Mouse (Mus musculus): Measurements from ENCODE around the gene Fut1. TPM values are rescaled to one million over a fixed set of nuclear protein-coding genes. Genes with fewer than 3 reads are reported as not detected.

Fut1 gene
- polyA plus RNA-seq, 1 experiment from 2014 or later = not detected

DNA sequence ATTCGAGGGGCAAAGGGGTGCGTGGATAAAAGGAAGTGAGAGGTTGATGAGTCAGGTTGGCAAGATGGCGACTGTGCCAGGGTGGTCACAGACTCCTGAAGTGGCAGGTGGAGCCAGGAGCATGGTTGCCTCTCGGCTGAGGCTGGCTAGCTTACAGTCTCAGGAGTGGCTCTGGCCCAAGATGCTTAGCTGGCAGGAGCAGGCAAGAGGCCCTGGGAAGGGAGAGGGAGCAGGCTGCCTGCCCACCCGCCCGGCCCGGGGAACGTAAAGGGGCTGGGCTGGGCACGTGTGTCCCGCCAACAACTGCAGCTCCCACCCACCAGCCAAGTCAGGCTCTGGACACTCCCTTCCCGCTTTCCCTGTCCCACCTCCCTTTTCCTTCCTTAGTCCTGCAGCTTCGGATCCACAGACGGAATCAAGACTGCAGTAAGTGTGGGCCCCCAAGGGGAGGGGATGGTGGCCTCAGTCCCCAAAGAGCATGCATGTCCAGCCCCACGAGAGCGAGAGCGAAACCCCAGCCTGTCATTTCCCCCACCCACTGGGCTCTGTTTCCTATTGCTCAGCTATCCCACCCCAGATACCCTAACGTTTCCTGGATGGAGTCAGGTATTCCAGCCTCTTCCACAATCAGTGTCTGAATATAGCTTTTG is 24.4 kb downstream of the Fut1 start:
- Histone ChIP-seq H3K4me3 (ENCODE audit: low read depth, low read length) (no peak overlapping the region), H3K36me3 (ENCODE audit: control insufficient read depth, insufficient read depth, low read length) (peaks cover under 1% of the 10 kb centered on the region; the same call in 1 of the 2 replicates), H3K9ac (ENCODE audit: low read length) (no peak overlapping the region), H3K4me1 (ENCODE audit: control insufficient read depth, insufficient read depth, low read length) (peaks cover 19% of the 10 kb centered on the region), H3K27me3 (ENCODE audit: control insufficient read depth, insufficient read depth, low read length) (no peaks in the 10 kb centered on the region), H3K27ac (ENCODE audit: low read depth, low read length) (no peak overlapping the region), H3K4me2 (ENCODE audit: low read depth) (no peak overlapping the region), H3K9me3 (ENCODE audit: control insufficient read depth, low read length) (no peaks in the 10 kb centered on the region)
- DNase-seq (ENCODE audit: low spot score) (no peak), ATAC-seq (ENCODE audit: insufficient read depth, low FRiP score, low TSS enrichment) (no peak)
- 72% methylated on average over 12 of the region's 17 CpGs for WGBS

DNA sequence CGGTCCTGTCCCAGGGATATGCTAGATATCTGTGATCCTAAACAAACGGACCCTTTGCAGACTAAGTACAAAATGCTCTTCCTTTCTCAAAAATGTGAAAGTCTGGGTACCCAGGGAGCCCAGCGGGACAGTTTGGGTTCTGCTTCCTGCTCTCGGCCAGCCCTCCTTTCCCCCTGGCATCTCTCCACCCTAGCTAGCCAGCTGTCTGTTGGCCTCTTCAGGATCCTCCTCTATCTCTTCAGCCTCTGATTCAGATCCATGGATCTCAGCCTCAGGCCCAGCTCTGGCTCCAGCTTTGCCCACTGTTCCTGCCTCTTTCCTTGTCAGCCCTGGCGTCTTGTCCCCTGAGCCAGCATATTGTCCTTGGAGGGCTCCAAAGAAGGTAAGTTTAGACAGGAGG is 25.0 kb downstream of the Fut1 start:
- 80% methylated on average over 5 of the region's 5 CpGs for WGBS
- no peak for DNase-seq (ENCODE audit: low spot score)
- H3K4me3 ChIP-seq (ENCODE audit: low read depth, low read length) = no peak overlapping the region
- no peak overlapping the region for H3K4me2 ChIP-seq (ENCODE audit: low read depth)
- H3K27me3 ChIP-seq (ENCODE audit: control insufficient read depth, insufficient read depth, low read length) = no peaks in the 10 kb centered on the region
- no peaks in the 10 kb centered on the region for H3K9me3 ChIP-seq (ENCODE audit: control insufficient read depth, low read length)
- H3K36me3 ChIP-seq (ENCODE audit: control insufficient read depth, insufficient read depth, low read length) = no peaks in the 10 kb centered on the region
- ATAC-seq (ENCODE audit: insufficient read depth, low FRiP score, low TSS enrichment) = no peak
- no peak overlapping the region for H3K9ac ChIP-seq (ENCODE audit: low read length)
- no peak overlapping the region for H3K27ac ChIP-seq (ENCODE audit: low read depth, low read length)
- peaks cover 19% of the 10 kb centered on the region for H3K4me1 ChIP-seq (ENCODE audit: control insufficient read depth, insufficient read depth, low read length)

DNA sequence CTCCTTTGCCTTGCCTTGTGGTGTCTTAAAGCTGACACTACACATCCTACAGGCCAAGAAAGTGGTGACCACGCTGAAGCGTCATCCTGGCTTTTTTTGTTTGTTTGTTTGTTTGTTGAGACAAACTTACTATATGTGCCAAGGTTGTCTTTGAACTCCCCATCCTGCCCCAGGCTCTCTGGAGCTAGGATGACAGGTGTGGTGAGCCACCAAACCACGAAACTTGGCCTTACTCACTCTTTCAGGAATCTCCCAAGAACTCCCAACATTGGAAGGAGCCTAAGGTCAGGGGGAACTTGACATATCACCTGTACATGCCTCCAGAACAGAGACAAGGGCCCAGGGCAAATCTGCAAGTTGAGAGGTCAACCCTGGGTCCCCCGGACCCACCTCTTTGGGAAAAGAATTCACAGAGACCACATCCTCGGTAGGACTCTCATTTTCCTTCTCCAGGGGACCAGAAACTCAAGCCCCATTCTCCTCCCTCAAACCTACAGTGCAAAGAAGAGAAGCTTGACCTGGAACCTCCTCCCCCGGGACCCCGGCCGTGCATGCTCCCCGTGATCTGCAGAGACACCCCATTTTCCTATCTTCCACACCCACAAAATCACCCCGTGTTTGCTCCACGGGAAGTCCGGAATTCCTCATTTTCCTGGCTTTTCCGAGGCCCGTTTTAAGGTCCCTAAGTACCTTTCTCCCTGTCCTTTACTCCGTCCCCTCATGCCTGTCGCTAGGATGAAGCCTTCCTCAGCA is 25.6 kb downstream of the Fut1 start:
- H3K9ac ChIP-seq (ENCODE audit: low read length) = peak overlapping the region; percentile 78
- peak overlapping the region; percentile 74 for H3K4me2 ChIP-seq (ENCODE audit: low read depth)
- 35% methylated on average over 16 of the region's 16 CpGs for WGBS
- ATAC-seq (ENCODE audit: insufficient read depth, low FRiP score, low TSS enrichment) (no peak), DNase-seq (ENCODE audit: low spot score) (no peak)
- peak overlapping the region; percentile 42 for H3K4me3 ChIP-seq (ENCODE audit: low read depth, low read length)
- no peaks in the 10 kb centered on the region for H3K36me3 ChIP-seq (ENCODE audit: control insufficient read depth, insufficient read depth, low read length)
- H3K4me1 ChIP-seq (ENCODE audit: control insufficient read depth, insufficient read depth, low read length) = peaks cover 19% of the 10 kb centered on the region
- no peaks in the 10 kb centered on the region for H3K9me3 ChIP-seq (ENCODE audit: control insufficient read depth, low read length)
- peak overlapping the region; percentile 86 for H3K27ac ChIP-seq (ENCODE audit: low read depth, low read length)
- no peaks in the 10 kb centered on the region for H3K27me3 ChIP-seq (ENCODE audit: control insufficient read depth, insufficient read depth, low read length)

DNA sequence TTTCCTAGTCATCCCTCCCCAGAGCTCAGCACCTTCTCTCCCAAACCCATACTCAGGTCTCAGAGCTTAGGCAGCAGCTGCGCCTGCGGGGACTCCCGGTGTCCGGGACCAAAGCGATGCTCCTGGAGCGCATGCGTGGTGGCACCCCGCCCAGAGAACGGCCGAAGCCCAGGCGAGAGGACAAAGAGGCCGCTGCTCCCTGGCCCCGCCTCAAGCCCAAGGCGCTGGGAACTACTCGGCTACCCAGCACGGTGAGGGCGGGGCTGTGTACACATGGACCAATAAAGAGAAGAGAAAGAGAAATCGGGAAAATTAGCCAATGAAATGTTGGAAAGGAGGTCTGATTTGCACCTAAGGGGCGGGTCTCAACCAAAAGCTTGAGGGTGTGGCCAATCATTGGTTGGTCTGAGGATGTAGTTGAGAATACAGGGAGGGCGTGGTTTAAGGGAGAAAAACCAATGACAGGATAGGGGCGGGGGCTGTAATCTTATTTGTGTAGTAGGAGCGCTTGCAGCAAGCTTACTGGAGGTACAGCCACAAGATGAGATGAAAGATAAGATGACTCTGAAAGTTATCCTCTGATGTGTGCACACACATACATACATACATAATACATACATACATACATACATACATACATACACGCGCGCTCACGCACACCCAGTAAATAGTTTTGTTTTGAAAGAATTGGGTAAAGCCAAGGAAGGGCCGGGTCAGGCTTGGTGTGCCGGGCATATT is 26.5 kb downstream of the Fut1 start:
- ATAC-seq (ENCODE audit: insufficient read depth, low FRiP score, low TSS enrichment) (peak; percentile 91), DNase-seq (ENCODE audit: low spot score) (peak; percentile 98)
- H3K27ac ChIP-seq (ENCODE audit: low read depth, low read length) = peak overlapping the region; percentile 86
- H3K4me3 ChIP-seq (ENCODE audit: low read depth, low read length) = peak overlapping the region; percentile 42
- 2% methylated on average over 28 of the region's 28 CpGs for WGBS
- H3K4me1 ChIP-seq (ENCODE audit: control insufficient read depth, insufficient read depth, low read length) = peaks cover 16% of the 10 kb centered on the region
- peak overlapping the region; percentile 78 for H3K9ac ChIP-seq (ENCODE audit: low read length)
- no peaks in the 10 kb centered on the region for H3K27me3 ChIP-seq (ENCODE audit: control insufficient read depth, insufficient read depth, low read length)
- no peaks in the 10 kb centered on the region for H3K36me3 ChIP-seq (ENCODE audit: control insufficient read depth, insufficient read depth, low read length)
- H3K4me2 ChIP-seq (ENCODE audit: low read depth) = peak overlapping the region; percentile 74
- no peaks in the 10 kb centered on the region for H3K9me3 ChIP-seq (ENCODE audit: control insufficient read depth, low read length)

DNA sequence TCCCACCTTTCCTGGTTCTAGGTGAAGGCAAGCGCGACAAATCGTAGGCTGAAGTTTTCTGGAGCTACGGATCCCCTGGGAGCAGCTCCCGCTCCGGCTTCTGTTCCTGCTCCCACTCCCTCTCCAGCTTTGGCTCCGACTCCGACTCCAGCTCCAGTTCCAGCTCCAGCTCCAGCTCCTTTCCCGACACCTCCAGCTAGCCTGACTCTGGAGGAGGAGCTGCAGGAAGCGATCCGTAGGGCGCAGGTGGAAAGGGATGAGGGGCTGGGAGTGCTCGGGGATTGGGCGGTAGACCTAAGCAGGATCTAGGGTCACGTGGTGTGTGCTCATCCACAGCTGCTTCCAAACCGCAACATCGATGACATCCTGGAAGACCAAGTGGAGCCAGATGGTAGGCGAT is 27.1 kb downstream of the Fut1 start:
- H3K4me1 ChIP-seq (ENCODE audit: control insufficient read depth, insufficient read depth, low read length) = peaks cover 16% of the 10 kb centered on the region
- 5% methylated on average over 18 of the region's 18 CpGs for WGBS

DNA sequence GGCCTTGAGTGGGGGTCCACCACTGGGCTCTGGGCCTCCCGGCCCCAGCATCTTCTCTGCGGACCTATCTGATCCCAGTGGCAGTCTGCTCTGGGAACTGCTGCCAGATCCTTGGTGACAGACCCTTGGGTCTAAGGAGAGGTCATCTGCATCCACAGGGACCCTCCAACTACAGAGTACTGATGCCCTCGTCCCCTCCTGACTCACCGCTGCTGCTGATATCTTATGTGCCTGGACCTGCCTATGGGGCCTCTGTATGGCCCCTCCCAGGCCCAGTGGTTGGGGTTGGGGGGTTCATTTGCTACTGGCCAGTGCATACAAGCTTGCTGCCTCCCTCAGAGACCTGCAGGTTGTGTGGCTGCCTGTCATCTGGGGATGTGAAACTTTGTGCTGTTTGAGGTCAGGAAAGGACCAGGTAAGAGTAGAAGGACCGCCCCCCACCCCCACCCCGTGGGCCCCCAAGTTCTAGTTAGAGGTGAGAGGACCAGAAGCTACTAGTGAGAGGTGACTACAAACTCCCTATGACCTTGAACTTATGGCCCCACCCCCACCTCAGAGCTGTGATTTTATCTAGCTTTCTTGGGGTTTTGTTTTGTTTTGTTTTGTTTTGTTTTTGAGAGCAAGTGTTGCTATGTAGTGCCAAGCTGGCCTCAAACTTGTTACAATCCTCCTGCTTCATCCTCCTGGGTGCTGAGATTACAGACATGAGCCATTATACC is 27.9 kb downstream of the Fut1 start:
- 67% methylated on average over 6 of the region's 6 CpGs for WGBS
- Histone ChIP-seq H3K4me3 (ENCODE audit: low read depth, low read length) (peak overlapping the region; percentile 33; the same call in 1 of the 2 replicates), H3K27me3 (ENCODE audit: control insufficient read depth, insufficient read depth, low read length) (no peaks in the 10 kb centered on the region), H3K36me3 (ENCODE audit: control insufficient read depth, insufficient read depth, low read length) (no peaks in the 10 kb centered on the region), H3K27ac (ENCODE audit: low read depth, low read length) (peak overlapping the region; percentile 79; the same call in 1 of the 2 replicates), H3K4me2 (ENCODE audit: low read depth) (peak overlapping the region; percentile 73), H3K4me1 (ENCODE audit: control insufficient read depth, insufficient read depth, low read length) (peaks cover 16% of the 10 kb centered on the region), H3K9me3 (ENCODE audit: control insufficient read depth, low read length) (no peaks in the 10 kb centered on the region), H3K9ac (ENCODE audit: low read length) (peak overlapping the region; percentile 53; the same call in 1 of the 2 replicates)
- no peak for DNase-seq (ENCODE audit: low spot score)
- no peak for ATAC-seq (ENCODE audit: insufficient read depth, low FRiP score, low TSS enrichment)

More for the DNA sequence above, 27.1 kb downstream of the Fut1 start:
- Histone ChIP-seq H3K9ac (ENCODE audit: low read length) (peak overlapping the region; percentile 53), H3K27me3 (ENCODE audit: control insufficient read depth, insufficient read depth, low read length) (no peaks in the 10 kb centered on the region), H3K4me2 (ENCODE audit: low read depth) (peak overlapping the region; percentile 73), H3K36me3 (ENCODE audit: control insufficient read depth, insufficient read depth, low read length) (no peaks in the 10 kb centered on the region), H3K4me3 (ENCODE audit: low read depth, low read length) (peak overlapping the region; percentile 33), H3K27ac (ENCODE audit: low read depth, low read length) (peak overlapping the region; percentile 79), H3K9me3 (ENCODE audit: control insufficient read depth, low read length) (no peaks in the 10 kb centered on the region)
- peak; percentile 35; the same call in 1 of the 2 replicates for ATAC-seq (ENCODE audit: insufficient read depth, low FRiP score, low TSS enrichment)
- peak; percentile 71 for DNase-seq (ENCODE audit: low spot score)

DNA sequence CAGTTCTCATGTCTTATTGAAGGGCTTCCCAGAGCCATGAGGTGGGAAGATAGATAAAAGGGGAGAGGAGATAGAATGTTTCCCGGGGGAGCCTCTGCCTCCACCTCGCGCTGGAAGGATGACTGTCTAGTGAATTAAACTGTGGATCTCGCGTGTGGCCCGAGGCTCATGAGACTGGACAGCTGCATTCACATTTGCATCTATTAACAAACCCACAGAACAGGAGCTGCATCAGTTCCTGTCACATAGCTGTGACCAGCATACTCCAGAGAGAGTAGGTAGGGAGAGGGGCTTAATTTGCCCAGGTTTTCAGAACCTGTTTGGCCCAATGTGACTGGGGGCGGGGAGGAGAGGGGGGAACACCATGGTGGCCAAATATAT is 28.5 kb downstream of the Fut1 start:
- Histone ChIP-seq H3K36me3 (ENCODE audit: control insufficient read depth, insufficient read depth, low read length) (no peaks in the 10 kb centered on the region), H3K4me2 (ENCODE audit: low read depth) (no peak overlapping the region), H3K4me1 (ENCODE audit: control insufficient read depth, insufficient read depth, low read length) (peaks cover 16% of the 10 kb centered on the region), H3K4me3 (ENCODE audit: low read depth, low read length) (no peak overlapping the region), H3K27ac (ENCODE audit: low read depth, low read length) (no peak overlapping the region), H3K27me3 (ENCODE audit: control insufficient read depth, insufficient read depth, low read length) (no peaks in the 10 kb centered on the region), H3K9ac (ENCODE audit: low read length) (no peak overlapping the region), H3K9me3 (ENCODE audit: control insufficient read depth, low read length) (no peaks in the 10 kb centered on the region)
- DNase-seq (ENCODE audit: low spot score) (no peak), ATAC-seq (ENCODE audit: insufficient read depth, low FRiP score, low TSS enrichment) (no peak)
- 77% methylated on average over 7 of the region's 7 CpGs for WGBS

DNA sequence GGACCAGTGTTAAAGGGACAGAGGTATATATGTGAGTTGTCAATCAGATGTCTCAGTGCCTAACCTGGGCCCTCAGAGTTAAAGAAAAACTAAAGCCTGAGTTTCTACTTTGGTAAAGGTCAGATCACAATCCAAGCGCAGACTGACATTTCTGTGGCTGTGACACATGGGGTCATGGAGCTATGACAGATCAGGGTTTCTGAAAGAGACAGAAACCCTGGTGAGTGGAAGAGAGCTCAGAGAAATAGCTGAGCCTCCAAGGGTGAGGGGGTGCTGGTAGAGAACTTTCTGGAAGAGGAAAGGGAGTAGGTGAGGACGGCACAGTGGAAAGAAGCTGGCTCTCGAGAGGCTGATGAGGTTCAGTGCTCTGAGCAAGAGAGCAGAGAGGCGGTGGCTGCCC is 29.6 kb downstream of the Fut1 start:
- no peaks in the 10 kb centered on the region for H3K27me3 ChIP-seq (ENCODE audit: control insufficient read depth, insufficient read depth, low read length)
- ATAC-seq (ENCODE audit: insufficient read depth, low FRiP score, low TSS enrichment) (no peak), DNase-seq (ENCODE audit: low spot score) (no peak)
- no peaks in the 10 kb centered on the region for H3K9me3 ChIP-seq (ENCODE audit: control insufficient read depth, low read length)
- H3K4me2 ChIP-seq (ENCODE audit: low read depth) = no peak overlapping the region
- H3K9ac ChIP-seq (ENCODE audit: low read length) = peak overlapping the region; percentile 22; the same call in 1 of the 2 replicates
- no peaks in the 10 kb centered on the region for H3K36me3 ChIP-seq (ENCODE audit: control insufficient read depth, insufficient read depth, low read length)
- WGBS = 87% methylated on average over 4 of the region's 4 CpGs
- no peak overlapping the region for H3K4me3 ChIP-seq (ENCODE audit: low read depth, low read length)
- H3K4me1 ChIP-seq (ENCODE audit: control insufficient read depth, insufficient read depth, low read length) = peaks cover 16% of the 10 kb centered on the region
- no peak overlapping the region for H3K27ac ChIP-seq (ENCODE audit: low read depth, low read length)

All from neural tube, embryonic 11.5 days (tissue).